Mouse (Mus musculus) liver, adult 2 months (tissue): ENCODE data around the gene Gm10160. TPM values are rescaled to one million over a fixed set of nuclear protein-coding genes. Genes with fewer than 3 reads are reported as not detected.

Experiments used
- DNase-seq: peaks from one replicate; pipeline ENCODE4 v3.0.0-alpha.2; 2011; ENCODE audit warnings: low read depth, low spot score; ENCODE audit errors: extremely low read depth
- H3K27ac ChIP-seq: fragments of 200-500 bp; replicated peaks from 2 replicates; pipeline ENCODE4 v1.5.1; 2012; ENCODE audit warnings: low read depth, mild to moderate bottlenecking, control low read depth, inconsistent platforms, low read length; ENCODE audit not compliant: insufficient read depth
- H3K27me3 ChIP-seq: fragments of 200-500 bp; 2 replicates; pipeline ENCODE4 v1.6.1; 2012; ENCODE audit warnings: mild to moderate bottlenecking, moderate library complexity, low read length, inconsistent platforms; ENCODE audit not compliant: control insufficient read depth, insufficient read depth
- H3K36me3 ChIP-seq: fragments of 200-500 bp; 2 replicates; pipeline ENCODE4 v1.6.1; 2012; ENCODE audit warnings: low read length, inconsistent platforms; ENCODE audit not compliant: control insufficient read depth, insufficient read depth
- H3K4me1 ChIP-seq: fragments of 200-500 bp; 2 replicates; pipeline ENCODE4 v1.6.1; 2011; ENCODE audit warnings: low read length; ENCODE audit not compliant: control insufficient read depth, insufficient read depth
- H3K4me3 ChIP-seq: fragments of 200-500 bp; 2 replicates; pipeline ENCODE4 v1.5.1; 2011; ENCODE audit warnings: low read depth, mild to moderate bottlenecking, control low read depth, low read length, moderate library complexity; ENCODE audit not compliant: insufficient read depth
- H3K79me2 ChIP-seq: fragments of 200-500 bp; 2 replicates; pipeline ENCODE4 v1.6.1; 2012; ENCODE audit warnings: inconsistent platforms, mild to moderate bottlenecking, low read length, moderate library complexity; ENCODE audit not compliant: control insufficient read depth, insufficient read depth
- H3K9ac ChIP-seq: fragments of 200-500 bp; 2 replicates; pipeline ENCODE4 v1.6.1; 2012; ENCODE audit warnings: low read depth, mild to moderate bottlenecking, control low read depth, inconsistent platforms, low read length
- CTCF ChIP-seq: fragments of 200-500 bp; IDR thresholded peaks from 2 replicates; pipeline ENCODE4 v1.5.1; 2011; ENCODE audit warnings: low read depth, low read length, control low read depth
- POLR2A ChIP-seq: fragments of 200-500 bp; IDR thresholded peaks from 2 replicates; pipeline ENCODE4 v1.6.1; 2011; ENCODE audit warnings: low read length, control low read depth; ENCODE audit not compliant: insufficient read depth; ENCODE audit errors: extremely low read depth
- WGBS: fragments of 180-500 bp; shearing (Covaris S2); methylation state at CpG from one replicate; pipeline ENCODE4 v1.1.7; 2018; 5-methylcytosine and 5-hydroxymethylcytosine counted together
- polyA plus RNA-seq: library from polyadenylated mRNA; depleted of rRNA; stranded (reverse); fragments of >200 nt; gene quantifications from 2 replicates; pipeline ENCODE4 v1.2.3, GENCODE M21; 2012
- total RNA-seq: library from RNA; depleted of rRNA; stranded (reverse); fragments of >200 nt; gene quantifications from 2 replicates; pipeline ENCODE4 v1.2.3, GENCODE M21; 2014

The Gm10160 gene
- total and polyA plus RNA-seq, 2 experiments: not detected

GRCm38 (mm10) chr7:81847010-81847409 is 8.6 kb downstream of the Gm10160 start:
- 41% methylated on average over 8 of the region's 8 CpGs for WGBS
- Histone ChIP-seq H3K4me3 (no peak overlapping the region), H3K27ac (no peak overlapping the region), H3K79me2 (no peaks in the 10 kb centered on the region), H3K4me1 (no peaks in the 10 kb centered on the region), H3K36me3 (no peaks in the 10 kb centered on the region), H3K9ac (no peak overlapping the region), H3K27me3 (peaks cover 2% of the 10 kb centered on the region; the same call in 1 of the 2 replicates)
- TF ChIP-seq POLR2A: no peak
- no peak for TF ChIP-seq CTCF
- no peak for DNase-seq

- Histone ChIP-seq H3K36me3 (no peaks in the 10 kb centered on the region), H3K9ac (no peak overlapping the region), H3K27me3 (peaks cover 2% of the 10 kb centered on the region; the same call in 1 of the 2 replicates), H3K4me1 (peaks cover 5% of the 10 kb centered on the region; the same call in 1 of the 2 replicates), H3K79me2 (no peaks in the 10 kb centered on the region), H3K4me3 (no peak overlapping the region), H3K27ac (no peak overlapping the region)
- TF ChIP-seq POLR2A (no peak), CTCF (no peak)
- 44% methylated on average over 8 of the region's 8 CpGs for WGBS
- no peak for DNase-seq
Observed at GRCm38 (mm10) chr7:81846008-81846407, 9.6 kb downstream of the Gm10160 start.

GRCm38 (mm10) chr7:81845313-81845712 is 10.3 kb downstream of the Gm10160 start:
- no peak overlapping the region for H3K4me3 ChIP-seq
- TF ChIP-seq CTCF: no peak
- TF ChIP-seq POLR2A: no peak
- no peak overlapping the region for H3K9ac ChIP-seq
- H3K79me2 ChIP-seq: no peaks in the 10 kb centered on the region
- H3K4me1 ChIP-seq: peaks cover 5% of the 10 kb centered on the region; the same call in 1 of the 2 replicates
- DNase-seq: no peak
- no peaks in the 10 kb centered on the region for H3K36me3 ChIP-seq
- 68% methylated on average over 3 of the region's 3 CpGs for WGBS
- H3K27me3 ChIP-seq: peaks cover 2% of the 10 kb centered on the region; the same call in 1 of the 2 replicates
- H3K27ac ChIP-seq: no peak overlapping the region

GRCm38 (mm10) chr7:81844801-81845200 is 10.8 kb downstream of the Gm10160 start:
- no peak for TF ChIP-seq CTCF
- TF ChIP-seq POLR2A: no peak
- no peak for DNase-seq
- no peak overlapping the region for H3K27ac ChIP-seq
- no peaks in the 10 kb centered on the region for H3K36me3 ChIP-seq
- no peak overlapping the region for H3K9ac ChIP-seq
- H3K4me3 ChIP-seq: no peak overlapping the region
- H3K27me3 ChIP-seq: peaks cover 2% of the 10 kb centered on the region; the same call in 1 of the 2 replicates
- peaks cover 5% of the 10 kb centered on the region; the same call in 1 of the 2 replicates for H3K4me1 ChIP-seq
- H3K79me2 ChIP-seq: no peaks in the 10 kb centered on the region
- WGBS: 82% methylated on average over 11 of the region's 11 CpGs

- TF ChIP-seq CTCF (no peak), POLR2A (no peak)
- 85% methylated on average over 8 of the region's 8 CpGs for WGBS
- no peak for DNase-seq
Observed at GRCm38 (mm10) chr7:81843903-81844302, 11.7 kb downstream of the Gm10160 start.

GRCm38 (mm10) chr7:81842998-81843397 is 12.6 kb downstream of the Gm10160 start:
- Histone ChIP-seq H3K27me3 (no peaks in the 10 kb centered on the region), H3K27ac (no peak overlapping the region), H3K4me1 (peaks cover 5% of the 10 kb centered on the region; the same call in 1 of the 2 replicates), H3K9ac (no peak overlapping the region), H3K79me2 (no peaks in the 10 kb centered on the region), H3K36me3 (no peaks in the 10 kb centered on the region), H3K4me3 (no peak overlapping the region)
- 73% methylated on average over 1 of the region's 1 CpGs for WGBS
- TF ChIP-seq POLR2A: no peak
- no peak for TF ChIP-seq CTCF
- no peak for DNase-seq

More at GRCm38 (mm10) chr7:81843903-81844302, 11.7 kb downstream of the Gm10160 start:
- H3K27ac ChIP-seq: no peak overlapping the region
- peaks cover 2% of the 10 kb centered on the region; the same call in 1 of the 2 replicates for H3K27me3 ChIP-seq
- no peaks in the 10 kb centered on the region for H3K79me2 ChIP-seq
- H3K36me3 ChIP-seq: no peaks in the 10 kb centered on the region
- no peak overlapping the region for H3K9ac ChIP-seq
- peaks cover 5% of the 10 kb centered on the region; the same call in 1 of the 2 replicates for H3K4me1 ChIP-seq
- H3K4me3 ChIP-seq: no peak overlapping the region
